Mouse (Mus musculus) forebrain, embryonic 12.5 days (tissue): ENCODE measurements at regions not wholly inside any gene's neighbourhood (a gene's known extent, or its start where the extent isn't known, plus 50 kb on each side); places are given as distances from the start of the nearest gene placed in this dataset.

ENCODE experiments used
- ATAC-seq: fragments of 200-750 bp; cut with Nextera tagmentation; 2 replicates; pipeline ENCODE4 v1.8.0; 2017; ENCODE audit warnings: moderate TSS enrichment; ENCODE audit not compliant: low FRiP score
- H3K27ac ChIP-seq: fragments of 300-500 bp; sonication (generic); 2 replicates; pipeline ENCODE4 v1.5.1; 2016; ENCODE audit warnings: mild to moderate bottlenecking
- H3K27me3 ChIP-seq: fragments of 300-500 bp; sonication (generic); 2 replicates; pipeline ENCODE4 v1.6.1; 2016; ENCODE audit warnings: mild to moderate bottlenecking
- H3K36me3 ChIP-seq: fragments of 300-500 bp; sonication (generic); replicated peaks from 2 replicates; pipeline ENCODE4 v1.6.1; 2016; ENCODE audit warnings: mild to moderate bottlenecking
- H3K4me1 ChIP-seq: fragments of 300-500 bp; sonication (generic); 2 replicates; pipeline ENCODE4 v1.6.1; 2016
- H3K4me2 ChIP-seq: fragments of 300-500 bp; sonication (generic); 2 replicates; pipeline ENCODE4 v1.6.1; 2016; ENCODE audit warnings: mild to moderate bottlenecking, moderate library complexity
- H3K4me3 ChIP-seq: fragments of 300-500 bp; sonication (generic); replicated peaks from 2 replicates; pipeline ENCODE4 v1.5.1; 2016; ENCODE audit warnings: mild to moderate bottlenecking
- H3K9ac ChIP-seq: fragments of 300-500 bp; sonication (generic); 2 replicates; pipeline ENCODE4 v1.6.1; 2016; ENCODE audit warnings: mild to moderate bottlenecking
- H3K9me3 ChIP-seq: fragments of 300-500 bp; sonication (generic); 2 replicates; pipeline ENCODE4 v1.6.1; 2016
- WGBS: fragments of 180-500 bp; shearing (Covaris S2); methylation state at CpG from one replicate; pipeline ENCODE4 v1.1.7; 2016; 5-methylcytosine and 5-hydroxymethylcytosine counted together

DNA sequence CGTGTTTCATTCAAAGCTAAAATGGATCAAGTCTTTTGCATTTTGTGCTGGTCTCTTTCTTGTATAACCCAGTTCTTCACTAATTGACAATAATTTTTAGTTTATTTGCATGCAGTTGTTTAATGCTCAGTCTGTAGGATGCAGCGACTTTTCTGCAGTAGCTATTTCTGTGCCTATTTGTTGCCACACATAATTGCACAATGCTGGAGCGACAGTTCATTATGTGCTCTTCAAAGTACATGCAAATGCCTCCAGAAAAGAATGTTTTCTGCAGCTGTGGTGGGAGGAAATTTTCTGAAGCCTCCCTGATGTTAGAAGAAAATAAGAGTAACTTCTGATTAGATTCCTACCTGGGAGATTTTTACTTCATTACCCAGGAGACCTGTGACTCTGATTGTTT is 491.3 kb downstream of the D3Ertd751e start:
- no peak overlapping the region for H3K4me3 ChIP-seq
- no peak overlapping the region for H3K9ac ChIP-seq
- no peaks in the 10 kb centered on the region for H3K4me1 ChIP-seq
- no peak overlapping the region for H3K27ac ChIP-seq
- 69% methylated on average over 3 of the region's 3 CpGs for WGBS
- H3K9me3 ChIP-seq, result no peaks in the 10 kb centered on the region
- H3K27me3 ChIP-seq, result no peaks in the 10 kb centered on the region
- ATAC-seq, result no peak
- no peaks in the 10 kb centered on the region for H3K36me3 ChIP-seq
- no peak overlapping the region for H3K4me2 ChIP-seq

- Histone ChIP-seq H3K4me1 (no peaks in the 10 kb centered on the region), H3K36me3 (no peaks in the 10 kb centered on the region), H3K9me3 (no peaks in the 10 kb centered on the region), H3K27me3 (no peaks in the 10 kb centered on the region), H3K27ac (no peak overlapping the region), H3K4me2 (no peak overlapping the region), H3K9ac (no peak overlapping the region), H3K4me3 (no peak overlapping the region)
- WGBS, result 59% methylated on average over 1 of the region's 1 CpGs
- no peak for ATAC-seq
Observed at GRCm38 (mm10) chr3:42235515-42235914, 493.1 kb downstream of the D3Ertd751e start.
